ENCODE assay signal across 9 mouse cellular contexts in the genomic region with DNA sequence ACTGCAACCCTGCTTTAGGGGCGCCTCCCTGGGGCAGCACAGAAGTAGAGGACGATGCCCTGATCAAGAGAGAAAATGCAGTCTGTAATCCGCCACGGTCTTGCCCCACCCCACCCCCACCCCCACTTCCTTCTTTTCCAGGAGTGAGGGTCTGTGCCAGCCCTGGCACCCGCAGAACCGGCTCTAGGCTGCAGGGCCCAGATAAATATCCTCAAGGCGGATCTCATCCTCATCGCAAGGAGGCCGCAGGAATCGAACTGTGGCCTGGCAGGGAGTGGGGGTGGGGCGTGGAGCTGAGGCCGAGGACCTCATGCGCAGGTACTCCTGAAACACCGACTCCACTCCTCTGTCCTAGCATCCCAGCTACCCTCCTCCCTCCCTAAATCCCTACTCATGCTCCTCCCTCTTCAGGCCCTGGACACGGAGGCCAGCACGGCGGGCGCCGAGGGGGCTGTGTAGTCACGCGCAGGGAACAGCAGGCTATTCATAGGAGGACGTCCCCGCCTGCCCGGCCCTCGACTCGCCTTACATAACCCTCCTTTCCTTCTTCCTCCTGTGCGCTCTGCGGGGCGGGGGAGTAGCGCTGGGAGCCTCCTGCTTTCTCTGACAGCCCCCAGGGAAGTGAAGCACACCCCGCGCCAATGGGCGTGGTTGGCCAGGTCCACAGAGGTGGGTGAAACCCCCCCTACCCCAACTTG. TPM values are rescaled to one million over a fixed set of nuclear protein-coding genes. Genes with fewer than 3 reads are reported as not detected.
A peak's percentile ranks its signal among the peaks of the same experiment; 100 is the strongest.
DNase-seq lines count a peak whose midpoint lies in the region; ATAC-seq and TF ChIP-seq lines count a peak whose summit lies in the region.
"Had no signal": no experiment of that assay in that cellular context is flagged by ENCODE, and none has a peak within 500 bp of the region (broad histone marks: within the 10 kb centered on the region; RNA-seq: fewer than 3 reads in every experiment).

No protein-coding gene starts in this region.

- ATAC-seq in hindbrain, postnatal 0 days: peak; percentile 58; the same call in 1 of the 2 replicates

- H3K27ac ChIP-seq in hindbrain, postnatal 0 days: peak overlapping the region; percentile 41; the same call in 1 of the 2 replicates

- peak; percentile 86 for DNase-seq in adrenal gland, postnatal 10 days
- DNase-seq in embryo, embryonic 10.5 days (ENCODE audit: low spot score): peak; percentile 83
- peak; percentile 95 for DNase-seq in gastrocnemius, postnatal 14 days
- peak; percentile 68 for DNase-seq in hindbrain, postnatal 0 days (ENCODE audit: low spot score)
- peak; percentile 87 to 94 for DNase-seq in left cerebral cortex, adult 9 months (ENCODE audit: low spot score in 2 of 2)
- peak; percentile 85 to 93 for DNase-seq in lung, postnatal 4 days
- peak; percentile 96 for DNase-seq in right cerebral cortex, adult 18-20 months
- DNase-seq in c-Kit-positive CD71-positive TER-119-positive erythroid progenitor cells, embryonic 14.5 days (ENCODE audit: low spot score): no peak

- H3K9me3 ChIP-seq in hindbrain, postnatal 0 days (ENCODE audit: low read length): no peaks in the 10 kb centered on the region

- peak overlapping the region; percentile 9; the same call in 1 of the 2 replicates for H3K9ac ChIP-seq in hindbrain, postnatal 0 days (replicated peaks; ENCODE audit: low read length)

- H3K27me3 ChIP-seq in hindbrain, postnatal 0 days (ENCODE audit: insufficient read depth, low read length): no peaks in the 10 kb centered on the region

- H3K4me2 ChIP-seq in hindbrain, postnatal 0 days (ENCODE audit: low read depth, low read length): peak overlapping the region; percentile 45

- WGBS in hindbrain, postnatal 0 days: 5% methylated on average over 32 of the region's 33 CpGs

- H3K4me3 ChIP-seq in hindbrain, postnatal 0 days (ENCODE audit: low read length): peak overlapping the region; percentile 15; the same call in 1 of the 2 replicates
- H3K4me3 ChIP-seq: erythroblast, embryonic 14.5 days had no signal

- TF ChIP-seq CTCF in hindbrain, postnatal 0 days (IDR thresholded peaks at IDR 0.05; ENCODE audit: low read depth): no peak

- no peaks in the 10 kb centered on the region for H3K36me3 ChIP-seq in hindbrain, postnatal 0 days (ENCODE audit: insufficient read depth, low read length)

- intact Hi-C loops in gastrocnemius, postnatal 14 days (cut with DNase I; ENCODE audit: low total_unique reads): no loop called here

- H3K4me1 ChIP-seq in hindbrain, postnatal 0 days (ENCODE audit: insufficient read depth, low read length): peaks cover 12% of the 10 kb centered on the region

RNA-seq across cellular contexts. Expression of gene Tob2, which starts 22.3 kb away (rescaled TPM):
- total RNA-seq in adrenal gland, postnatal 10 days (2021): 100 to 1,000 TPM; 108 to 183 TPM
- total RNA-seq in gastrocnemius, postnatal 14 days (2021): 100 to 1,000 TPM in 1 of 2 experiments, 10 to 100 TPM in 1; 44.8 to 106 TPM
- 12.9 and 13.9 TPM in 2 replicates for total RNA-seq in hindbrain, postnatal 0 days (2014; rRNA removed)
- 14.0 and 14.5 TPM in 2 replicates for polyA plus RNA-seq in hindbrain, postnatal 0 days (2015; fragmentation: Nextera tagmentation; extraction: Ambion mirVana)

RNA-seq across cellular contexts. Expression of gene Tef, which starts 34.1 kb away (rescaled TPM):
- 10 to 100 TPM; 68.4 to 74.1 TPM for total RNA-seq in adrenal gland, postnatal 10 days (2021)
- 100 to 1,000 TPM; 101 to 115 TPM for total RNA-seq in gastrocnemius, postnatal 14 days (2021)
- total RNA-seq in hindbrain, postnatal 0 days (2014; rRNA removed): 62.5 and 64.1 TPM in 2 replicates
- polyA plus RNA-seq in hindbrain, postnatal 0 days (2015; fragmentation: Nextera tagmentation; extraction: Ambion mirVana): 27.8 and 30.4 TPM in 2 replicates

RNA-seq across cellular contexts. Expression of gene Phf5a, which starts 35.4 kb away (rescaled TPM):
- total RNA-seq in adrenal gland, postnatal 10 days (2021): 10 to 100 TPM; 58.8 to 62.9 TPM
- 10 to 100 TPM; 40.8 to 41.2 TPM for total RNA-seq in gastrocnemius, postnatal 14 days (2021)
- total RNA-seq in hindbrain, postnatal 0 days (2014; rRNA removed): 29.0 and 29.7 TPM in 2 replicates
- polyA plus RNA-seq in hindbrain, postnatal 0 days (2015; fragmentation: Nextera tagmentation; extraction: Ambion mirVana): 102 and 110 TPM in 2 replicates

RNA-seq across cellular contexts. Expression of gene Aco2, which starts 35.8 kb away (rescaled TPM):
- total RNA-seq in adrenal gland, postnatal 10 days (2021): 1,000 to 10,000 TPM; 2,299 to 2,557 TPM
- total RNA-seq in gastrocnemius, postnatal 14 days (2021): 1,000 to 10,000 TPM in 1 of 2 experiments, 100 to 1,000 TPM in 1; 894 to 1,160 TPM
- total RNA-seq in hindbrain, postnatal 0 days (2014; rRNA removed): 536 and 538 TPM in 2 replicates
- polyA plus RNA-seq in hindbrain, postnatal 0 days (2015; fragmentation: Nextera tagmentation; extraction: Ambion mirVana): 298 and 299 TPM in 2 replicates
